Mouse (Mus musculus): Measurements from ENCODE around the gene Plekha1. TPM values are rescaled to one million over a fixed set of nuclear protein-coding genes. Genes with fewer than 3 reads are reported as not detected.

The Plekha1 gene
- polyA plus RNA-seq (2012; ENCODE audit: insufficient read depth, insufficient read length, missing spikeins) = 35.7 and 37.8 TPM in 2 replicates

DNA sequence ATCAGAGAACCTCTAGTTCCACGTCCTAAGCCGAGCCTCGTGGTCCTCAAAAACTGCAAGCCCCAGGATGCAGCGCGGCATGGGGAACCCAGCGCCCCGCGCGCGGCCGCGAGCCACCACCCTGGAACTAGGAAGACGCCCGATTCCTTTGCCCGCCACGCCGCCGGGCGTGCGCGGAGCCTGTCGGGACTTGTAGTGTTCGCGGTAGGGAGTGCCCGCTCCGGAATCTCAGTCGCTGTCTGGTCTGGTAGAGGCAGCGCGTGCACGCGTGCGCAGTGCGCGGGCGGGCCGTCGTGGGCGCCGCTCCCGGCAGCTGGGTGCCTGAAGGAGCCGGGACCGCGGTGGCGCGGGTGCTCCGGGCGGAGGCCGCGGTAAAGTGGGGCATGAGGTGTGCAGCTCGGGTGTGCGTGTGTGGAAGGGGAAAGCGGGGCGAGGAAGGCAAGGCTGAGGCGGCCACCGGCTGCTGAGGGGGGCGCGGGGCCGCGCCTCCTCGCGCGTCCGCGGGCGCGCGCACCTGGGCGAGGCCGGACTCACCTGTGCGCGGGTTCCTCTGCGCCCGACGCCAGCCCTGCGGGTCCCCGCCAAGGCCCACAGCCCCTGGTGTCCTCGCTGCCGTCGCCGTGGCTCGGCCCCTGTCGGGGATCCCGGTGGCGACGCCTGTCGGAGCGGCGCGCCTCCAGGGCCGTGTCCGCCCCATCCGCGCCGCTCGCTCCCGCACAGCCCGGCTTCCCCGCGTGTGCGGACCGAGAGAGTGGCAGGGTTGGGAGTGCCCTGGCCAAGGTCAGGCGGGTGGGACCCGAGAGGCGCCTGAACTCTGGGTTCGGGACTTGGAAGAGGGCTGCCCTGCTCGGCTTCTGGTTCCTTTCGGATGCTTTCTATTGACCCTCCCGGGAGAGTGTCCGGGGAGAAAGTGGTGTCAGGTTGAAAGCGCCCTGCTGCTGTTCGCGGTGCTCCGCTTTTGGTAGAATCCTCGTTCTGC is at the start of gene Plekha1:
Gene Plekha1, plus strand, starts transcription at position 144 of the 979 bp plus-strand sequence.
- peaks cover 11% of the 10 kb centered on the region for H3K4me1 ChIP-seq (ENCODE audit: control insufficient read depth, insufficient read depth, low read length)
- H3K4me3 ChIP-seq (ENCODE audit: insufficient read depth, low read length) = peak within 1 kb of the TSS; percentile 81
- peak within 1 kb of the TSS; percentile 35 for H3K27ac ChIP-seq (ENCODE audit: insufficient read depth, low read depth, low read length)
- TF ChIP-seq POLR2A (IDR thresholded peaks at IDR 0.05; ENCODE audit: borderline replicate concordance, low read depth, low read length) = no peak
- TF ChIP-seq CTCF (IDR thresholded peaks at IDR 0.05; ENCODE audit: low read depth, low read length) = no peak

DNA sequence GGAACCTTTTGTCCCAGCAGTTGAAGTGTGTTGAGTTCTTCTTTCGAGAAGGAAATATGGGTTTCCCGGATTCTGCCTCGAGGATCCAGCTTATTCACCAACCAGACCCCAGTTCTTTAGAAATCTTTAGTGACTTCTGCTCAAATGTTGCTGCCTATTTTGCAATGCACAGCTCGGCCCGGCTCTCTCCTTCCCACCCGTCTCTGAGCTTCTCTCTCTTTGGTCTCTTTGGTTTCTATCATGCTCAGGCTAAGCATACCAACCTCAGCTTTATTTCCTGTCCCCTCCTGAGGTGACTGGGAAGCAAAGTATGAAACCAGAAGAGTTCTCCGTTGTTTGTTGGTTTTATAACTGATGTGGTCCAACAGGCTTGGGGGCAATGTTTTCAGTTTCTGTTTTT is 49.3 kb upstream of the Plekha1 start:
- peaks cover 14% of the 10 kb centered on the region for H3K4me1 ChIP-seq (ENCODE audit: control insufficient read depth, insufficient read depth, low read length)
- H3K27ac ChIP-seq (ENCODE audit: insufficient read depth, low read depth, low read length) = no peak overlapping the region
- TF ChIP-seq CTCF (IDR thresholded peaks at IDR 0.05; ENCODE audit: low read depth, low read length) (no peak), POLR2A (IDR thresholded peaks at IDR 0.05; ENCODE audit: borderline replicate concordance, low read depth, low read length) (no peak)
- H3K4me3 ChIP-seq (ENCODE audit: insufficient read depth, low read length) = 0 out of 2 replicates have a peak overlapping the region, but pooled peaks have one; percentile 7

DNA sequence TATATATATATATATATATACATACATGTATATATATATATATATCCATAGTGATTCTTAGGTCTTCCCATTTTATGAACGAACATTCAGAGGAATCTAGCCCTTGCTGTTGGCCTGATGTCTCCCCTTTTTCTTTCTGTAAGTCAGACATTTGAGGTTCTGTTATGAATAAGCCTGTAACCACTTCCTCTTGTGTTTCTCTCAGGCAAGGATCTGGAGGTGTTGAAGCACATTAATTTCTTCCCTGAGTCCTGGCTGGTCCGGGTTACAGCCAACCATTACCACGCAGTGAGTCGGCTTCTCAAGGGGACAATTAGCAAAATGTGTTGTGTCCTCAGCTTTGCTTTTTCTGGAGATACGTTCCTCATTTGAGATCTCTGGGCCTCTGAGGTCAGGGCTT is 46.7 kb upstream of the Plekha1 start:
- no peak for TF ChIP-seq CTCF (IDR thresholded peaks at IDR 0.05; ENCODE audit: low read depth, low read length)
- TF ChIP-seq POLR2A (IDR thresholded peaks at IDR 0.05; ENCODE audit: borderline replicate concordance, low read depth, low read length) = no peak
- no peak overlapping the region for H3K4me3 ChIP-seq (ENCODE audit: insufficient read depth, low read length)
- peaks cover 14% of the 10 kb centered on the region for H3K4me1 ChIP-seq (ENCODE audit: control insufficient read depth, insufficient read depth, low read length)
- no peak overlapping the region for H3K27ac ChIP-seq (ENCODE audit: insufficient read depth, low read depth, low read length)

DNA sequence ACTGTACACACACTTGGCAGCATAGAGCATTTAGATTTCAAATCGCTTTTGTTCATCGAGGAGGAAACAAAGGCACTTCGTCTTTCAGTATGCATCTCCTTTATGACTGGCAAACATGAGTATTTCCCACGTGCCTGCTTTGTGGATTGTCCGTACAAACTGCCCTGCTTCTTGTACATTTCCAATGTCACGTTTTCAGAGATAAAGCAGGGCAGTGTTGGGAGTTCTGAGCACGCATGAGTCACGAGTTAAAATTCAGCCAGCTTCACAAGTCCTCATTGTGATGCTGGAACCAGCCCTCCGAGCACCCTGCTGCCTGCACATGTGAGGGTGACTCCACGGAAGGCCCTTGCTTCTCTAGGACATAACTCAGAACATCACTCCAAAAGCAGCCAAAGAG is 45.9 kb upstream of the Plekha1 start:
- H3K27ac ChIP-seq (ENCODE audit: insufficient read depth, low read depth, low read length) = no peak overlapping the region
- no peak overlapping the region for H3K4me3 ChIP-seq (ENCODE audit: insufficient read depth, low read length)
- peaks cover 14% of the 10 kb centered on the region for H3K4me1 ChIP-seq (ENCODE audit: control insufficient read depth, insufficient read depth, low read length)
- TF ChIP-seq CTCF (IDR thresholded peaks at IDR 0.05; ENCODE audit: low read depth, low read length) = no peak
- TF ChIP-seq POLR2A (IDR thresholded peaks at IDR 0.05; ENCODE audit: borderline replicate concordance, low read depth, low read length) = no peak

DNA sequence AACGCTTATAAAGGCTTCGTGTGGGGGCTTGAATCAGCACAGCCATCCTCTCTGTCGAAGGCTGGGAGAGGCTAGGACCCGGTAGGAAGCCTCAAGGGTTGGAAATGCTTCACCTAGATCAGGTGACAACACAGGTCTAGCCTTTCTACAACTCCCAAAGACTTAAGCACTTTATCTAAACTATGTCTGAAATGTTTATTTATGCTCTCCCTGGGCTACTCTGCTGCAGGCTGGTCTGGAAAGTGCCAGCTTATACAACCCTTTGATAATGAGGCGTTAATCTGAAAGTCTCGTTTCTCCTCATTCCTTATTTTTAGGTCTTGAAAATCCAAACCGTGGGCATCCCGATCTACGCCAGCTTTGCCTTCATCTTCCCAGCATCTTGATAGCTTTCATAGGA is 41.6 kb upstream of the Plekha1 start:
- peaks cover 2% of the 10 kb centered on the region; the same call in 1 of the 2 replicates for H3K4me1 ChIP-seq (ENCODE audit: control insufficient read depth, insufficient read depth, low read length)
- TF ChIP-seq POLR2A (IDR thresholded peaks at IDR 0.05; ENCODE audit: borderline replicate concordance, low read depth, low read length) (no peak), CTCF (IDR thresholded peaks at IDR 0.05; ENCODE audit: low read depth, low read length) (no peak)
- no peak overlapping the region for H3K4me3 ChIP-seq (ENCODE audit: insufficient read depth, low read length)
- H3K27ac ChIP-seq (ENCODE audit: insufficient read depth, low read depth, low read length) = no peak overlapping the region

DNA sequence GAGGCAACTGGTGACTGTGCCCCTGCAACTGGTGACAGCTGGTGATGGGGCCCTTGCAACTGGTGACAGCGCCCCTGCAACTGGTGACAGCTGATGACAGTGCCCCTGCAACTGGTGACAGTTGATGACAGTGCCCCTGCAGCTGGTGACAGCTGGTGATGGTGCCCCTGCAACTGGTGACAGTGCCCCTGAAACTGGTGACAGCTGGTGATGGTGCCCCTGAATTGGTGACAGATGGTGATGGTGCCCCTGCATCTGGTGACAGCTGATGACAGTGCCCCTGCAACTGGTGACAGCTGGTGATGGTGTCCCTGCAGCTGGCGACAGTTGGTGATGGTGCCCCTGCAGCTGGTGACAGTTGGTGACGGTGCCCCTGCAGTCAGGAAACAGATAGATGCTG is 39.2 kb upstream of the Plekha1 start:
- Histone ChIP-seq H3K27ac (ENCODE audit: insufficient read depth, low read depth, low read length) (no peak overlapping the region), H3K4me3 (ENCODE audit: insufficient read depth, low read length) (no peak overlapping the region)
- TF ChIP-seq CTCF (IDR thresholded peaks at IDR 0.05; ENCODE audit: low read depth, low read length) = no peak
- no peak for TF ChIP-seq POLR2A (IDR thresholded peaks at IDR 0.05; ENCODE audit: borderline replicate concordance, low read depth, low read length)

DNA sequence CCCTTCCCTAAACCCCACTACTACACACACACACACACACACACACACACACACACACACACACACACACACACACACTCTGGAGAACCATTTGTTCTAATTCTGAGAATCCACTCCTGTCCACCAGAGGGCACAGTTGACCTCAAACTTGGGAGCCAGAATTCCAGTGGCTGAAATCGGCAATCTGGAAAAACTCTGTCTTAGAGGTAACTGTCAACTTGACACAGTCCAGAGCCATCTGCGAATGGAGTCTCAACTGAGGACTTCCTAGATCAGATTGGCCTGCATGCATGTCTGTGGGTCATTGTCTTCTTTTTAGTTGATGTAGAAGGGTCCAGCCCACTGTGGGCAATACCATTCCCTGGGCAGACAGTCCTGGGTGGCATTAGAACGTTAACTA is 38.1 kb upstream of the Plekha1 start:
- H3K4me1 ChIP-seq (ENCODE audit: control insufficient read depth, insufficient read depth, low read length) = no peaks in the 10 kb centered on the region
- 0 out of 2 replicates have a peak, but pooled peaks have one; percentile 25 for TF ChIP-seq CTCF (IDR thresholded peaks at IDR 0.05; ENCODE audit: low read depth, low read length)
- TF ChIP-seq POLR2A (IDR thresholded peaks at IDR 0.05; ENCODE audit: borderline replicate concordance, low read depth, low read length) = no peak
- no peak overlapping the region for H3K27ac ChIP-seq (ENCODE audit: insufficient read depth, low read depth, low read length)
- no peak overlapping the region for H3K4me3 ChIP-seq (ENCODE audit: insufficient read depth, low read length)

More for the DNA sequence above, 39.2 kb upstream of the Plekha1 start:
- no peaks in the 10 kb centered on the region for H3K4me1 ChIP-seq (ENCODE audit: control insufficient read depth, insufficient read depth, low read length)

DNA sequence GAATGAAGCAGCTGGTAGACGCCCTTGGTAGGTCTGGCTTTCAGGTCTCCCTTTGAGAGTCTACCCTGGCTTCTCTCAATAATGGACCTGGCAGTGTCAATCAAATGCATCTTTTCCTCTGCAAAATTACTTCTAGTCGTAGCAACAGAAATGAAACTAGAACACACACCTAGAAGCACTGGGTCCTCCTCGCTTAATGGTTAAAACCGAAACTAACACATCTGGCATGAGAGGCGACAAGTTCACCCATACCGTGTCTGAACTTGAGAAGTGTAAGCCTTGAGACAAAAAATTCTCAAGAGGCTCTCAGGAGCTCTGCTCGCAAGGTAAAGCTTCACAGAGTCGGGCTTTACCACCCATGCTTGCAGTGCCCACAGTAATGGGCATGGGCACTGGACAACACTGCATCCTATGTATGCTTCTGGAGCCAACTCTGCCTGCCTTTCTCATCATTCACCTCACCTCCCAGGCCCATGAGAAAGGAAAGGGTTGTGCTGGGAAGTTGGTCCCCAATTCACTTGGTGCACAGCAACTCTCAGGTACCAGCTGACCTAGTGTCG is 37.6 kb upstream of the Plekha1 start:
- Histone ChIP-seq H3K27ac (ENCODE audit: insufficient read depth, low read depth, low read length) (no peak overlapping the region), H3K4me3 (ENCODE audit: insufficient read depth, low read length) (no peak overlapping the region), H3K4me1 (ENCODE audit: control insufficient read depth, insufficient read depth, low read length) (no peaks in the 10 kb centered on the region)
- TF ChIP-seq POLR2A (IDR thresholded peaks at IDR 0.05; ENCODE audit: borderline replicate concordance, low read depth, low read length) = no peak
- TF ChIP-seq CTCF (IDR thresholded peaks at IDR 0.05; ENCODE audit: low read depth, low read length) = no peak

DNA sequence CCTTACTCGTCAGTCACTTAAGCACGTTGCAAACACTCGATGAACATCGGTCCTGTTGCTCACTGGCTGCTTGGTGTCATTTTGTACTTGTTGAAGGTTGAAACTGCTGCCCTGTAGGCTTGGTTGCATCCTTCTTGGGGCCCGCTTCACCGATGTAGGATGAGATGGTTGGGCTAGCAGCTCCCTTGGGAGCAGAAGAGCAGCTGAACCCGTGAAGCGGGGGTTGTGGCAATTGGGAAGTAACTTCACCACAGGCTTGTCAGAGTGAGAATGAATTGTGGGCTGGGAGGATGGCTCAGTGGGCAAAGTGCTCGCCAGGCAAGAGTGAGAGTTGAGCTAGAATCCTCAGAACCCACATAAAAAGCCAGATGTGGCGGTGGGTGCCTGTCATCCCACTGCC is 37.1 kb upstream of the Plekha1 start:
- H3K27ac ChIP-seq (ENCODE audit: insufficient read depth, low read depth, low read length) = no peak overlapping the region
- no peak overlapping the region for H3K4me3 ChIP-seq (ENCODE audit: insufficient read depth, low read length)
- no peaks in the 10 kb centered on the region for H3K4me1 ChIP-seq (ENCODE audit: control insufficient read depth, insufficient read depth, low read length)
- TF ChIP-seq POLR2A (IDR thresholded peaks at IDR 0.05; ENCODE audit: borderline replicate concordance, low read depth, low read length) (no peak), CTCF (IDR thresholded peaks at IDR 0.05; ENCODE audit: low read depth, low read length) (no peak)

DNA sequence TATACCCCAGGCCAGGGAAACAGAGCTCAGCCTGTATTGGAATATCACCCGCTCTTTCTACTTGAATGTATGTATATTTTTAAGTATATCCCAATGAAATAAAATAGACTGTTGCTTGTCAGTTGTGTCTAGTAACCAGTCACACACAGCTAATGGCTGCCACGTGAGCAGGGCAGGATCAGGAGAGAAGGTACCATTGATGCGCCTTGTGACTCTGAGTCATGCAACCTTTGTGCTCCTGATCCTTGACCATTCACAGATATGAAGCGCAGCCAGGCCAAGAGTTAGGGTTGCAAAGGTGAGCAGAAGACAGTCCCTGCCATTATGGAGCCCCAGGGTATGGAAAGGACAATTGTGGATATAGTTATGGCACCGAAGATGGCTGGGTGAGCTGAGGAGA is 34.0 kb upstream of the Plekha1 start:
- no peak overlapping the region for H3K4me3 ChIP-seq (ENCODE audit: insufficient read depth, low read length)
- H3K27ac ChIP-seq (ENCODE audit: insufficient read depth, low read depth, low read length) = no peak overlapping the region
- TF ChIP-seq POLR2A (IDR thresholded peaks at IDR 0.05; ENCODE audit: borderline replicate concordance, low read depth, low read length) = no peak
- no peak for TF ChIP-seq CTCF (IDR thresholded peaks at IDR 0.05; ENCODE audit: low read depth, low read length)
- H3K4me1 ChIP-seq (ENCODE audit: control insufficient read depth, insufficient read depth, low read length) = no peaks in the 10 kb centered on the region
